Mouse (Mus musculus): ENCODE data around the gene Pdap1. TPM values are rescaled to one million over a fixed set of nuclear protein-coding genes. Genes with fewer than 3 reads are reported as not detected.

The Pdap1 gene
- polyA plus RNA-seq, 1 experiment from 2014 or later = 34.0 TPM

DNA sequence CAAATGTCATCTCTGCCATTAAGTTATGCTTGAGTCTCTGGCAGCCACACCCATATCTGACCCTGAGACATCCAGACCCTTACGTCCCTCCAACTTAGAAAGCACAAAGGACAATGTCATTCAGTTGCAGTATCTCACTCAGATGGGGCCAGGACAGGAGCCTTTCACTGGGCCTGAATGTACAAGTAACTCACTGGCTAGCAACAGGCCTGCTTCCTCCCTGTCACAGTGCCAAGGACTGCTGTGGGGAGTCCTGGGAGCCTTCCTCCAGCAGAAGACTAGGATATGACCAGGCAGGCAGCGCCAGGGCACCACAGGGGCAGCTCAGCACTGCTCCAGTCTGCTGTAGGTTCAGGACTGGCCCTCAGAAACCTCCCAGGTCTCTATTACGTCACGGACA lies 10.9 kb downstream of the Pdap1 start:
- Histone ChIP-seq H3K27ac (ENCODE audit: low read depth) (no peak overlapping the region), H3K9me3 (ENCODE audit: low read length) (no peaks in the 10 kb centered on the region), H3K36me3 (replicated peaks; ENCODE audit: insufficient read depth, low read length) (peaks cover 84% of the 10 kb centered on the region), H3K4me3 (ENCODE audit: low read depth, low read length) (no peak overlapping the region), H3K4me2 (ENCODE audit: low read depth, low read length) (no peak overlapping the region), H3K4me1 (ENCODE audit: insufficient read depth) (no peaks in the 10 kb centered on the region), H3K9ac (replicated peaks) (no peak overlapping the region), H3K27me3 (ENCODE audit: insufficient read depth, low read length) (no peaks in the 10 kb centered on the region)
- ATAC-seq (no peak), DNase-seq (no peak)
- WGBS (ENCODE audit: insufficient replicate concordance) = 80% methylated on average over 4 of the region's 4 CpGs
- no peak for TF ChIP-seq EP300 (IDR thresholded peaks at IDR 0.05; ENCODE audit: low read depth)
- no peak for TF ChIP-seq CTCF (IDR thresholded peaks at IDR 0.05; ENCODE audit: low read depth)

DNA sequence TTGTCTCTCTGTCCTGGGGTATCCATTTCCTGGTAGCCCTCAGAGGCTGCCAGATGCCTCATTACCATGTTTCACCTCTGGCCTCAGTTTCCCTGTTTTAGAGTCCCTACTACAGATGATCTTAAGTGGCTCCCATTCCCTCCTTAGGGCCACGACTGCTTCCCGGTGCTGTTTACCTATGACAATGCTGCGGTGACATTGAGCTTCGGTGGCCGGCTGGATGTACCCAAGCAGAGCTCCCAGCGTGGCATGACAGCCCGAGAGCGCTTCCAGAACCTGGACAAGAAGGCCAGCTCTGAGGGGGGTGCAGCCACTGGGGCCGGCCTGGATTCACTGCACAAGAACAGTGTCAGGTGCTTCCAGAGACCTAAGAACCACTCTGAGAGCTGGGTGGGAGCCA lies 13.5 kb downstream of the Pdap1 start:
- no peak overlapping the region for H3K4me3 ChIP-seq (ENCODE audit: low read depth, low read length)
- H3K36me3 ChIP-seq (replicated peaks; ENCODE audit: insufficient read depth, low read length) = peaks cover 76% of the 10 kb centered on the region
- 86% methylated on average over 9 of the region's 9 CpGs for WGBS (ENCODE audit: insufficient replicate concordance)
- no peak overlapping the region for H3K4me2 ChIP-seq (ENCODE audit: low read depth, low read length)
- no peak overlapping the region for H3K27ac ChIP-seq (ENCODE audit: low read depth)
- no peaks in the 10 kb centered on the region for H3K9me3 ChIP-seq (ENCODE audit: low read length)
- no peak overlapping the region for H3K9ac ChIP-seq (replicated peaks)
- DNase-seq (no peak), ATAC-seq (no peak)
- no peaks in the 10 kb centered on the region for H3K4me1 ChIP-seq (ENCODE audit: insufficient read depth)
- H3K27me3 ChIP-seq (ENCODE audit: insufficient read depth, low read length) = no peaks in the 10 kb centered on the region
- TF ChIP-seq CTCF (IDR thresholded peaks at IDR 0.05; ENCODE audit: low read depth) (no peak), EP300 (IDR thresholded peaks at IDR 0.05; ENCODE audit: low read depth) (no peak)

- Histone ChIP-seq H3K36me3 (replicated peaks; ENCODE audit: insufficient read depth, low read length) (peaks cover 53% of the 10 kb centered on the region), H3K4me2 (ENCODE audit: low read depth, low read length) (no peak overlapping the region), H3K27me3 (ENCODE audit: insufficient read depth, low read length) (no peaks in the 10 kb centered on the region), H3K27ac (ENCODE audit: low read depth) (no peak overlapping the region), H3K4me1 (ENCODE audit: insufficient read depth) (no peaks in the 10 kb centered on the region), H3K9me3 (ENCODE audit: low read length) (no peaks in the 10 kb centered on the region), H3K4me3 (ENCODE audit: low read depth, low read length) (no peak overlapping the region), H3K9ac (replicated peaks) (no peak overlapping the region)
- DNase-seq (no peak), ATAC-seq (no peak)
- 89% methylated on average over 19 of the region's 19 CpGs for WGBS (ENCODE audit: insufficient replicate concordance)
- TF ChIP-seq EP300 (IDR thresholded peaks at IDR 0.05; ENCODE audit: low read depth) (no peak), CTCF (IDR thresholded peaks at IDR 0.05; ENCODE audit: low read depth) (no peak)
Observed at GRCm38 (mm10) chr5:145123396-145123795, 16.6 kb downstream of the Pdap1 start.

DNA sequence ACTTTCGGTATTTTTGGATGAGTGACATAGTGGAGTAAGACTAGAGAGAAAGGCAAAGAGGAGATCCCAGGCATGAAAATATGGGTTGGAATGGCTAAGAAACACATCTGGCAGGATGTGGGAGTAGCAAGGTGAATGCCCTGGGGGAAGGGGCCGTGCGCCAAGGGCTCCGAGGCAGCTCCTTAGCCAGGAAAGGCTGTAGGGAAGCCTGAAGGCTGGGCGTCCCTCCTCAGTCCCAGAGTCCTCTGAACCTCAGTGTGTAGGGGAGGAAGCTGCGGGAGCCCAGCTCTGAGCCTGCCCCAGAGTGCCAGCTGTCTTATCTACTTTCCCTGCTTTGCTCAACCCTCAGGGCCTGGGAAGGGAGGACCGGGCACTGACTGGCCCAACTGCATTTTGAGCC lies 19.1 kb downstream of the Pdap1 start:
- Histone ChIP-seq H3K4me3 (ENCODE audit: low read depth, low read length) (no peak overlapping the region), H3K27ac (ENCODE audit: low read depth) (no peak overlapping the region), H3K9ac (replicated peaks) (no peak overlapping the region), H3K27me3 (ENCODE audit: insufficient read depth, low read length) (no peaks in the 10 kb centered on the region), H3K4me1 (ENCODE audit: insufficient read depth) (peaks cover 4% of the 10 kb centered on the region; the same call in 1 of the 2 replicates), H3K4me2 (ENCODE audit: low read depth, low read length) (no peak overlapping the region), H3K36me3 (replicated peaks; ENCODE audit: insufficient read depth, low read length) (peaks cover 38% of the 10 kb centered on the region), H3K9me3 (ENCODE audit: low read length) (no peaks in the 10 kb centered on the region)
- DNase-seq (no peak), ATAC-seq (no peak)
- TF ChIP-seq CTCF (IDR thresholded peaks at IDR 0.05; ENCODE audit: low read depth) (no peak), EP300 (IDR thresholded peaks at IDR 0.05; ENCODE audit: low read depth) (no peak)
- 69% methylated on average over 7 of the region's 7 CpGs for WGBS (ENCODE audit: insufficient replicate concordance)

DNA sequence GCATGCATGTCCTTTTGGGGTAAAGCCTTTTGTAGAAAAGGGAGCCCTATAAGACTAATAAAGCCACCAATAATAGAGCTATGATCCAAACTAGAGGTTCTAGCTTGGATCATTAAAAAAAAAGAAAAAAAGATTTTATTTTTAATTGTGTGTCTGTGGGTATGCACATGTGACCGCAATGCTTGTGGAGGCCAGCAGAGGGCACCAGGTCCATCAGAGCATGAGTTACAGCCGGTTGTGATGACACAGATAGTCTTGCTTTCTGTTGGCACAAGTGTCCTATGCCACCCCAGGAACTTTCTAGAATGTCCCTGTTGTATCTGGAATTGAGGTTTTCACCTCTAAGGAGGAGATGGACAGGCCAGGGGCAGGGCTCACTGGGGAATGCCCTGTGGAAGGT lies 20.7 kb downstream of the Pdap1 start:
- WGBS (ENCODE audit: insufficient replicate concordance) = 91% methylated on average over 2 of the region's 2 CpGs
- no peak overlapping the region for H3K9ac ChIP-seq (replicated peaks)
- H3K27me3 ChIP-seq (ENCODE audit: insufficient read depth, low read length) = no peaks in the 10 kb centered on the region
- TF ChIP-seq CTCF (IDR thresholded peaks at IDR 0.05; ENCODE audit: low read depth) (peak; percentile 70), EP300 (IDR thresholded peaks at IDR 0.05; ENCODE audit: low read depth) (no peak)
- H3K27ac ChIP-seq (ENCODE audit: low read depth) = no peak overlapping the region
- H3K36me3 ChIP-seq (replicated peaks; ENCODE audit: insufficient read depth, low read length) = peaks cover 27% of the 10 kb centered on the region
- no peak overlapping the region for H3K4me2 ChIP-seq (ENCODE audit: low read depth, low read length)
- DNase-seq (peak; percentile 54), ATAC-seq (no peak)
- no peaks in the 10 kb centered on the region for H3K9me3 ChIP-seq (ENCODE audit: low read length)
- peaks cover 4% of the 10 kb centered on the region; the same call in 1 of the 2 replicates for H3K4me1 ChIP-seq (ENCODE audit: insufficient read depth)
- no peak overlapping the region for H3K4me3 ChIP-seq (ENCODE audit: low read depth, low read length)

GRCm38 (mm10) chr5:145118461-145118860 lies 21.6 kb downstream of the Pdap1 start:
- ATAC-seq (no peak), DNase-seq (no peak)
- 86% methylated on average over 5 of the region's 5 CpGs for WGBS (ENCODE audit: insufficient replicate concordance)
- TF ChIP-seq EP300 (IDR thresholded peaks at IDR 0.05; ENCODE audit: low read depth) (no peak), CTCF (IDR thresholded peaks at IDR 0.05; ENCODE audit: low read depth) (no peak)
- Histone ChIP-seq H3K9ac (replicated peaks) (no peak overlapping the region), H3K4me3 (ENCODE audit: low read depth, low read length) (no peak overlapping the region), H3K36me3 (replicated peaks; ENCODE audit: insufficient read depth, low read length) (peaks cover 20% of the 10 kb centered on the region), H3K9me3 (ENCODE audit: low read length) (no peaks in the 10 kb centered on the region), H3K4me1 (ENCODE audit: insufficient read depth) (peaks cover 8% of the 10 kb centered on the region), H3K27ac (ENCODE audit: low read depth) (no peak overlapping the region), H3K4me2 (ENCODE audit: low read depth, low read length) (no peak overlapping the region), H3K27me3 (ENCODE audit: insufficient read depth, low read length) (no peaks in the 10 kb centered on the region)

DNA sequence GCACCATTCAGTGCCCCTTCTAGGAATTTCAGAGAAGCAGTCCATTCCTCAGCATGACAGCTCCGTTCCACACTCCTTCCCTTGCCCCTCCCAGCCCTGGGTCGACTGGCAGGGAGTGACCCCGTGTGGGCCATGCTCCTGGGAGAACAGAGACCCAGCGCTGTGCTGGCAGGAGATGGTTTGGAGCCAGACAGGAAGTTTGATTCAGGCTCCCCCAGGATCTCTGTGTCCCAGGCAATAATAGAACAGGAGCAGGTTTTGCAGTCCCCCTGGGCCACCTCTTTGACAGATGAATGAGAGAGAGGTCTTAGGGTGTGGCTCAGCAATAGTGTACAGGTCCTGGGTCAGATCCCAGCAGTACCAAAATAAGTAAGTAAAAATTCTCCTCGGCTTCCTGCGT lies 22.0 kb downstream of the Pdap1 start:
- no peak overlapping the region for H3K4me2 ChIP-seq (ENCODE audit: low read depth, low read length)
- no peak overlapping the region for H3K27ac ChIP-seq (ENCODE audit: low read depth)
- WGBS (ENCODE audit: insufficient replicate concordance) = 69% methylated on average over 6 of the region's 6 CpGs
- no peaks in the 10 kb centered on the region for H3K27me3 ChIP-seq (ENCODE audit: insufficient read depth, low read length)
- H3K4me3 ChIP-seq (ENCODE audit: low read depth, low read length) = no peak overlapping the region
- H3K9ac ChIP-seq (replicated peaks) = no peak overlapping the region
- peaks cover 10% of the 10 kb centered on the region for H3K4me1 ChIP-seq (ENCODE audit: insufficient read depth)
- no peaks in the 10 kb centered on the region for H3K9me3 ChIP-seq (ENCODE audit: low read length)
- ATAC-seq (no peak), DNase-seq (no peak)
- peaks cover 17% of the 10 kb centered on the region for H3K36me3 ChIP-seq (replicated peaks; ENCODE audit: insufficient read depth, low read length)
- TF ChIP-seq CTCF (IDR thresholded peaks at IDR 0.05; ENCODE audit: low read depth) (no peak), EP300 (IDR thresholded peaks at IDR 0.05; ENCODE audit: low read depth) (no peak)
